Mouse (Mus musculus) embryonic facial prominence, embryonic 14.5 days (tissue): ENCODE measurements around the gene Rpusd4. TPM values are rescaled to one million over a fixed set of nuclear protein-coding genes. Genes with fewer than 3 reads are reported as not detected.
A peak's percentile ranks its signal among the peaks of the same experiment; 100 is the strongest.

Source experiments
- ATAC-seq: fragments of 200-750 bp; cut with Nextera tagmentation; 2 replicates; pipeline ENCODE4 v1.8.0; 2017; ENCODE audit warnings: low read depth, moderate number of reproducible peaks, moderate TSS enrichment
- DNase-seq: peaks from one replicate; pipeline ENCODE4 v3.0.0-alpha.2; 2015; ENCODE audit warnings: low spot score
- H3K27ac ChIP-seq: fragments of 300-500 bp; sonication (generic); replicated peaks from 2 replicates; pipeline ENCODE4 v1.5.1; 2014; ENCODE audit warnings: low read depth, mild to moderate bottlenecking, low read length, moderate library complexity
- H3K27me3 ChIP-seq: fragments of 300-500 bp; sonication (generic); replicated peaks from 2 replicates; pipeline ENCODE4 v1.6.1; 2014; ENCODE audit warnings: low read length; ENCODE audit not compliant: control insufficient read depth, insufficient read depth
- H3K36me3 ChIP-seq: fragments of 300-500 bp; sonication (generic); 2 replicates; pipeline ENCODE4 v1.6.1; 2014; ENCODE audit warnings: low read length, mixed read lengths; ENCODE audit not compliant: control insufficient read depth, insufficient read depth
- H3K4me1 ChIP-seq: fragments of 300-500 bp; sonication (generic); 2 replicates; pipeline ENCODE4 v1.6.1; 2014; ENCODE audit warnings: antibody characterized with exemption, low read length; ENCODE audit not compliant: control insufficient read depth, insufficient read depth
- H3K4me2 ChIP-seq: fragments of 300-500 bp; sonication (generic); 2 replicates; pipeline ENCODE4 v1.6.1; 2014; ENCODE audit warnings: low read depth, mild to moderate bottlenecking, low read length, moderate library complexity, mixed read lengths
- H3K4me3 ChIP-seq: fragments of 300-500 bp; sonication (generic); 2 replicates; pipeline ENCODE4 v1.5.1; 2014; ENCODE audit warnings: low read depth, mild to moderate bottlenecking, low read length
- H3K9ac ChIP-seq: fragments of 300-500 bp; sonication (generic); 2 replicates; pipeline ENCODE4 v1.6.1; 2014; ENCODE audit warnings: low read depth, mild to moderate bottlenecking, low read length, moderate library complexity, mixed read lengths
- H3K9me3 ChIP-seq: fragments of 300-500 bp; sonication (generic); 2 replicates; pipeline ENCODE4 v1.6.1; 2016; ENCODE audit warnings: low read length; ENCODE audit not compliant: control insufficient read depth
- WGBS: fragments of 180-500 bp; shearing (Covaris S2); extraction: QIAGEN DNeasy Blood & Tissue Kit; methylation state at CpG from one replicate; pipeline ENCODE4 v1.1.7; 2014; 5-methylcytosine and 5-hydroxymethylcytosine counted together
- polyA plus RNA-seq: library from polyadenylated mRNA; unstranded; fragments of >200 nt; fragmentation: Nextera tagmentation; extraction: Ambion mirVana; gene quantifications from 2 replicates; pipeline ENCODE4 v1.2.1, GENCODE M21; 2014

The Rpusd4 gene
- polyA plus RNA-seq = 23.4 and 26.8 TPM in 2 replicates

DNA sequence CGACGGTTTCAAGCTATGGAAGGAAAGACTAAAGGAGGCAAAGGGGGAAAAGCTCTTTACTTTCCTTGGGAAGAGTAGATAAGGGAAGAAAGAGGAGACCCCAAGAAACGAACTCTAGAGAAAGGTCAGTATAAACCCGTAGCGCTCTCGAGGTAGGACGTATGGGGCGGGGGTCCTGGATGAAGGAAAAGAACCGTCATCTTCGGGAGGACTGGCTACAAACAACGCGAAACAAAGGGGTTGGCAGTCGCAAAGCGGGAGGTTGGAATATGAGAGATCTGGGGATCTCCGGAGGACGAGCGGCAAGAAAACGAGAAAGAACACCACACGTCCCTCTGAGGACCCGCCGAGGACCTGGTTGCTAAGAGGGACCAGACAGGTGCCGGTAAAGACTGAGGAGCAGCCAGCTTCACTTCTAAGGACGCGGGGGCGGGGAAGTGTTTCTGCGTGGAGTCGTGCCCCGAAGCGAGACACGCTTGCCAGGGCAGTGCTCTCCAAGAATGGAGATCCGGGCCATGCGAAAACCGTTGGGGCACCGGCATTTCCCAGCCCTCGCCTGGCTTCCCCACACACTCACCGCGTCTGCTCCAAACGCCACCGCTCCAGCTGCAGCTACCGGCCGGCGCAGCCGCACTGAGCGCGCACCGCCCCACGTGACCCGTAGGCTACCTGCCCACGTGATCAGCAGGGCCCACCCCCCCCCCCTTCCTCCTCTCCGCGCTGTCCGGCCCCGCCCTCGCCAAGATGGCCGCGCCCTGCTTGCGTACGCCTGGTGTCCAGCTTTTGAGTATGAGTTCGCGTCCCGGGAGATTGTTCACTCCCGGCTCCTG lies at the start of gene Rpusd4, which contains the start of gene Fam118b:
Gene Rpusd4, plus strand, starts transcription at position 720 of the 830 bp plus-strand sequence.
Gene Fam118b, minus strand, starts transcription at position 660 of the 830 bp plus-strand sequence.
- Histone ChIP-seq H3K36me3 (peaks cover 22% of the 10 kb centered on the region), H3K27me3 (no peaks in the 10 kb centered on the region), H3K4me2 (peak within 1 kb of the TSS; percentile 82), H3K9ac (peak within 1 kb of the TSS; percentile 75), H3K27ac (peak within 1 kb of the TSS; percentile 64; the same call in 1 of the 2 replicates), H3K9me3 (no peaks in the 10 kb centered on the region), H3K4me1 (peaks cover 7% of the 10 kb centered on the region), H3K4me3 (peak within 1 kb of the TSS; percentile 75)
- peak; percentile 96 for ATAC-seq
- under 1% methylated on average over 57 of the region's 62 CpGs for WGBS
- peak; percentile 96 for DNase-seq

- no peaks in the 10 kb centered on the region for H3K9me3 ChIP-seq
- no peaks in the 10 kb centered on the region for H3K4me1 ChIP-seq
- no peak overlapping the region for H3K27ac ChIP-seq
- H3K36me3 ChIP-seq = peaks cover 89% of the 10 kb centered on the region
- ATAC-seq (no peak), DNase-seq (no peak)
- no peak overlapping the region for H3K4me2 ChIP-seq
- no peak overlapping the region for H3K9ac ChIP-seq
- H3K27me3 ChIP-seq = no peaks in the 10 kb centered on the region
- no peak overlapping the region for H3K4me3 ChIP-seq
- 74% methylated on average over 1 of the region's 1 CpGs for WGBS
These were observed 49.7 kb upstream of the Rpusd4 start for GRCm38 (mm10) chr9:35217963-35218362.

- no peaks in the 10 kb centered on the region for H3K9me3 ChIP-seq
- H3K36me3 ChIP-seq = peaks cover 57% of the 10 kb centered on the region
- H3K4me1 ChIP-seq = no peaks in the 10 kb centered on the region
- WGBS = 93% methylated on average over 3 of the region's 3 CpGs
- H3K27me3 ChIP-seq = no peaks in the 10 kb centered on the region
- H3K4me2 ChIP-seq = no peak overlapping the region
- no peak for DNase-seq
- no peak overlapping the region for H3K9ac ChIP-seq
- H3K27ac ChIP-seq = no peak overlapping the region
- no peak for ATAC-seq
- no peak overlapping the region for H3K4me3 ChIP-seq
These were observed 44.2 kb upstream of the Rpusd4 start for GRCm38 (mm10) chr9:35223466-35223865.

- no peak for DNase-seq
- H3K9me3 ChIP-seq = no peaks in the 10 kb centered on the region
- no peak overlapping the region for H3K4me3 ChIP-seq
- no peak for ATAC-seq
- H3K36me3 ChIP-seq = peaks cover 30% of the 10 kb centered on the region; the same call in 1 of the 2 replicates
- WGBS = 84% methylated on average over 3 of the region's 3 CpGs
- H3K9ac ChIP-seq = no peak overlapping the region
- H3K4me2 ChIP-seq = no peak overlapping the region
- no peak overlapping the region for H3K27ac ChIP-seq
- no peaks in the 10 kb centered on the region for H3K27me3 ChIP-seq
- no peaks in the 10 kb centered on the region for H3K4me1 ChIP-seq
These were observed 39.0 kb upstream of the Rpusd4 start for GRCm38 (mm10) chr9:35228671-35229070.

GRCm38 (mm10) chr9:35235996-35236395 lies 31.7 kb upstream of the Rpusd4 start:
- H3K27me3 ChIP-seq = no peaks in the 10 kb centered on the region
- peaks cover 31% of the 10 kb centered on the region; the same call in 1 of the 2 replicates for H3K36me3 ChIP-seq
- no peaks in the 10 kb centered on the region for H3K9me3 ChIP-seq
- H3K4me1 ChIP-seq = 0 out of 2 replicates have a peak, but pooled peaks cover 4% of the 10 kb centered on the region
- H3K9ac ChIP-seq = no peak overlapping the region
- WGBS = 50% methylated on average over 3 of the region's 3 CpGs
- H3K27ac ChIP-seq = no peak overlapping the region
- no peak for DNase-seq
- ATAC-seq = no peak
- H3K4me2 ChIP-seq = no peak overlapping the region
- no peak overlapping the region for H3K4me3 ChIP-seq

DNA sequence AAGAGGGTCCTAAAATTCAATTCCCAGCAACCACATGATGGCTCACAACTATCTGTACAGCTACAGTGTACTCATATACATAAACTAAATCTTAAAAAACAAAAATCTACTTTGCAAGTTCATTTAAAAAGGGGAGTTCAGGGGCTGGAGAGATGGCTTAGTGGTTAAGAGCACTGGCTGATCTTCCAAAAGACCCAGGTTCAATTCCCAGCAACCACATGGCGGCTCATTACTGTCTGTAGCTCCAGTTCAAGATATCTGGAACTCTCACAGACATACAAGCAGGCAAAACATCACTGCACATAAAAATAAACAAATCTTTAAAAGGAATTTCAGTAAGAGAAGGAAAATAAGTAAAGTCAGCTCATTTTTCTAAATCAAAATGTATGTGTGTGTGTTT lies 29.3 kb upstream of the Rpusd4 start:
- no peak overlapping the region for H3K4me3 ChIP-seq
- H3K4me1 ChIP-seq = 0 out of 2 replicates have a peak, but pooled peaks cover 4% of the 10 kb centered on the region
- ATAC-seq (no peak), DNase-seq (no peak)
- H3K27ac ChIP-seq = no peak overlapping the region
- no peaks in the 10 kb centered on the region for H3K9me3 ChIP-seq
- peaks cover 19% of the 10 kb centered on the region; the same call in 1 of the 2 replicates for H3K36me3 ChIP-seq
- no peaks in the 10 kb centered on the region for H3K27me3 ChIP-seq
- no peak overlapping the region for H3K4me2 ChIP-seq
- WGBS = 86% methylated on average over 1 of the region's 1 CpGs
- no peak overlapping the region for H3K9ac ChIP-seq

DNA sequence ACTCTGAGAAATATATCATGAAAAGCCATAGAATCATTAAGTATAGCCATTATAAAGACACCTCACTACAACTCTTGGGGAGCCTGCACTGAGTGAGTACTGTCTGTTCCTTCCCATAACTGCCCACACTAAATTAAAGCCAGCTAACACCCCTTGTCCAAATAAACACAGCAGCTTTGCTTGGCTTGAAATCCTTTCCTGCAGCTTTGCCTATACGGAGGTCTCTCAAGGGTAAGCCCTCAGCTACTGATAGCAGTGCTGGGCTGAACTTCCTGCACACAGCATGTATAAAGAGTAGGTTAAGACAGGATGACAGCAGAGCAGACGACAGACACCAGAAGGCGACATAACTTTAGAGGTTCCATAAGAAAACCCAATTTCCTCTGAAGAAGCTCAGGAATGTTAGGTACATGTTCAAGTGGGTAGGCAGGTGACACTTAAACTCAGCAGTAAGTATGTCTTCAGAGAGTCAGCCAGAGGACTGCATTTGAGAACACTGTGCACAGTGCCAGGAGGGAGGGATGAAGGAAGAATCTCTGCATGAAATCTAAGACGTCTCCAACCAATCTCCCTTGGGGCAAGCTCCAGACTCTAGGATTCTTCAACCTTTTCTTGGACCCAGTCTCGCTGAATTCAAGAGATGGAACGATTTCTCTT lies 28.6 kb upstream of the Rpusd4 start:
- ATAC-seq = 0 out of 2 replicates have a peak, but pooled peaks have one; percentile 15
- DNase-seq = peak; percentile 23
- H3K36me3 ChIP-seq = peaks cover 13% of the 10 kb centered on the region; the same call in 1 of the 2 replicates
- 0 out of 2 replicates have a peak, but pooled peaks cover 4% of the 10 kb centered on the region for H3K4me1 ChIP-seq
- H3K27ac ChIP-seq = no peak overlapping the region
- H3K9ac ChIP-seq = no peak overlapping the region
- no peaks in the 10 kb centered on the region for H3K9me3 ChIP-seq
- H3K4me2 ChIP-seq = no peak overlapping the region
- H3K4me3 ChIP-seq = no peak overlapping the region
- no peaks in the 10 kb centered on the region for H3K27me3 ChIP-seq
- 62% methylated on average over 6 of the region's 6 CpGs for WGBS

GRCm38 (mm10) chr9:35239734-35240133 lies 27.9 kb upstream of the Rpusd4 start:
- Histone ChIP-seq H3K36me3 (peaks cover 6% of the 10 kb centered on the region; the same call in 1 of the 2 replicates), H3K9ac (no peak overlapping the region), H3K9me3 (no peaks in the 10 kb centered on the region), H3K4me1 (0 out of 2 replicates have a peak, but pooled peaks cover 4% of the 10 kb centered on the region), H3K4me2 (no peak overlapping the region), H3K4me3 (no peak overlapping the region), H3K27ac (no peak overlapping the region), H3K27me3 (no peaks in the 10 kb centered on the region)
- DNase-seq (no peak), ATAC-seq (no peak)
- WGBS = 100% methylated on average over 1 of the region's 1 CpGs
